Mouse (Mus musculus) yolk sac, embryonic 10.5 days (tissue): Measurements from ENCODE around the gene Gm48552.
A peak's percentile ranks its signal among the peaks of the same experiment; 100 is the strongest.

ENCODE experiments used
- DNase-seq: peaks from one replicate; pipeline ENCODE4 v3.0.0-alpha.2; 2017; ENCODE audit warnings: low spot score

Gene Gm48552

GRCm38 (mm10) chr10:81387716-81388115 lies 1.1 kb upstream of the Gm48552 start:
- no peak for DNase-seq

- no peak for DNase-seq
Observed at GRCm38 (mm10) chr10:81389373-81389772, 568 bp downstream of the Gm48552 start.

GRCm38 (mm10) chr10:81389801-81390677 lies 1.2 kb downstream of the Gm48552 start:
- DNase-seq, result no peak

- DNase-seq, result no peak
Observed at GRCm38 (mm10) chr10:81390678-81390965, 1.8 kb downstream of the Gm48552 start.

DNA sequence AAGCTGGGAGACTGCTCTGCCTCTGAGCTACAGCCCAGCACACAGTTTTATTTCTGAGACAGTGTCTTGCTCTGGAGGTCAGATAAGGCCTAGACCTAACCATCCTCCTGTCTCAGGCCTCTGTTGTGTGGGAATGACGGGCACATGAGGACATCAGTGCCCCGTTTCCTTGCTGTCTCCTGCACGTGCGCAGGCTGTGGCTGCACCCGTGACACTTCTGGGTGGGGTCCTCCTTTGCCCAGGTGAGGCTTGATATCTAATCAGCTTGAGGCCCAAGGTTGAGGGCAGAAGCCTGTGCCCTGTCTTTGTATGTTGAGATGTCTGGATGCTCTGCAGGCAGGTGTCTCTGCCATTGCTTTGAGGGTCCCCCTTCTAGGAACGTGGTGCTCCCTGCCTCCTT lies 3.5 kb downstream of the Gm48552 start:
- no peak for DNase-seq

GRCm38 (mm10) chr10:81392781-81393185 lies 4.0 kb downstream of the Gm48552 start, which contains the start of gene Smim24:
Smim24 (plus strand) TSS chr10:81393051.
- DNase-seq, result no peak

DNA sequence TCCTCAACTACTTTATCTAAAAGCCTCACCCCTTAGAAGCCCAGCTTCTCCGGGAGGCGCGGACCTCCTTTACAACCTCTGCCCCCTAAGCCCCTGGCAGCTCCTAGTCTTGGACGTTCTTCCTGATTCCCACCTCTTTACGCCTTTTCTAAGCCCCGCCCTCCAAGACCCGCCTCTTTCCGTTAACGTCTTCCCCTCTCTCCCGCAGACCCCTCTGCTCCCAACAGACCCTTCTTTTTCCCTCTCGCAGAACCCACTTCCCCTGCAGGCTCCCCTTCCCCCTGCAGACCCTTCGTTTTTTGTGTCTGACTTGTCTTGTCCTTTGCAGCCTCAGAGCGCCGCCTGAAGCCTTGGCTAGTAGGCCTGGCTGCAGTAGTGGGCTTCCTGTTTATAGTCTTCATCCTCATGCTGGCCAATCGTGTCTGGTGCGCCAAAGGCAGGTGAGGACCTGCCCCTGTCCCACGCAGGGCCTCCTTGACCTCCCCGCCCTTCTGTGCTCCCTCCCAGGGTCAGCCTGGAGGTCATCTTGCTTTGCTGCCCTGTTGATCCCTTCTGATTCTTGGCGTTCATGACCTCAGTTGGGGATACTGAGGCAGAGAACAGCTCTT lies 4.8 kb downstream of the Gm48552 start:
- DNase-seq, result peak; percentile 66

DNA sequence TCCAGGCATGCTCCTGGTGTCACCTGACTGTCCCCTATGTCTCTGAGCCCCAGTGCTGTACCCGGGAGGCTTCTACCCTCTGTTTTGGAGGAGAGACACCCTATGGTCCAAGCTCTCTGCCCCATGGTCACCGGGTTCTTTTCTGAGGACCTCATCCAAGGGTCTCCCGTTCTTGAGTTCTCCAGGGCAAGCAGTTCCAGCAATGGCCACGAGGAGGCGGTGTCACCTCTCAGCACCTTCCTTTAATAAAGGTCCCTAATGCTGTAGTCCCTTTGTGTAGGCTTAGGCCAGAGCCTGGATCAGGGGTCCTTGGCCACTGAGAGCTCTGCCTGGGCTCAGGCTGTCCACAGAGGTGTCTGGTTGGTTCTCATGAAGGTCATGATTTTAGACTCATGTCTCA lies 6.3 kb downstream of the Gm48552 start:
- DNase-seq, result no peak

GRCm38 (mm10) chr10:81395865-81396264 lies 7.1 kb downstream of the Gm48552 start:
- DNase-seq, result no peak

DNA sequence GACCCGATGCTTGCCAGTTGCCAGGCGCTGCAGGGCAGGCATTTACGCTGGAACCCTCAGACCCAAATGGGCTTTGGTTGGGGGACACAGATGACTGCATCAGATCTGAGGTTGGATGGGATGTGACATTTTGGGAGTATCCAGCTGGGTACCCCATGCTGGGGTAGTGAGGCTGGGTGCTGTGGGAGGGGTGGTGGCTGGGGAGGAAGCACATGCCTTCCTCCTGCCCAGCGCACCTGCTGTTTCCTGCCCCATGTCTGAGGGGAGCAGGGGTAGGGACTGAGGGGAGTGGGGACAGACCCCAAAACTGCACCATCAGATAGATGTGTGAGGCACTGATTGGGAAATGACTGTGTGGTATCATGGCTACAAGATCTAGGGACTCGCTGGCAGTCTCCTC lies 7.9 kb downstream of the Gm48552 start:
- no peak for DNase-seq

DNA sequence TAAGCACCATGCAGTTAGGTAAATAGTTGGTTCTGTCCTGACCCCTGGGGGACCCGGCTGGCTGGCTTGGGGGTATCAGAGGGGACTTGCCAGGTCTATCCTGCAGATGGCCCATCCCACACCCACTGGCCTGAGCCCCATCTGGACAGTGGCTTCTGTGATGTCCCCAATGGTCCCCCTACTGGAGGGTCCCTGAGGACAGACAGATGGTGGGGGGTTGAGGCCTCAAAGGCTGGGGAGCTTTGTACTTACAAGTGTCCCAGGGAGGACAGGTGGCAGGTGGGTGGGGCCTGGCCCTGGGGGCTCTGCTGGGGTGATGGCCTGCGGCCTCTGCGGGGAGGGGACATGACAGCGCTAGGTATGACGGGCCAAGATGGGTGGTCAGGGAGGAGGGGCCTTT lies 10.5 kb downstream of the Gm48552 start:
- DNase-seq, result no peak

GRCm38 (mm10) chr10:81399798-81400308 lies 11.0 kb downstream of the Gm48552 start:
- DNase-seq, result no peak

DNA sequence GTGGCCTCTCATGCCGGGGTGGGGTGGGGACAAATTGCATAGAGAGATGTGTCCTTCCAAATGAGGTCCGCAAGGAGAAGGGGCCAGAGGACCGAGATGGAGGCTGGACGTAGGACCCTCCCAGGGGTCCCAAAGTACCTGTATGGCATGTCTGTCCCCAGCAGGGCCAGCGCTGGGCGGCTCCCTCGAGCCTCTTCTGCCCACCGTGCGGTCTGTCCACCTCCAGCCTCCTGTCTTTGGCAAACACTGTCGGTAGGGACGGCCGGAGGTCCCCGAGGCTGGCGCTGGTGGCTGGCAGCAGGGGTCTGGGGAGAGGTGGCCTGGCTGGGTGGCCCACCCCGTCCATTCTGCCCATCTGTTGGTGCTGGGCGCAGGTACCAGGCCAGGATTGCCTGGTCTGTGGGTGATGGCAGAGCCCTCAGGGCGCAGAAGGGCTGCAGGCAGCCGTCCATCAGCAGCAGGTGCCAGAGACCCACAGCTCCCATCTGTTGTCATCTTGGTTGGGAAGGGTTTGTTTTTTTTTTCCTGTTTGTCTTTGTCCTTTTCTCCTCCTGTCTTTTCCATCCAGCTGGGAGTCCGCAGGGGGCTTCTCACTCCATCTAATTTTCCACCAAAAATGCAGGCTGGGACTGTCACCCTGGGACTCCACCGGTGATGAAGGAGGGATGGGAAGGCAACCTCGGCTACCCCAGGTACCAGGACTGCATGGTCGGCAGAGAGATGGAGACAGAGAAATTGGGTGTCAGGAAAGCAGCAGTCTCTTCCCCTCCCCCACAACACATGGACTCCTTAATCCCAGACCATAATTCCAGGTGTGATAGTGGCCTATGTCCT lies 11.8 kb downstream of the Gm48552 start:
- DNase-seq, result no peak

DNA sequence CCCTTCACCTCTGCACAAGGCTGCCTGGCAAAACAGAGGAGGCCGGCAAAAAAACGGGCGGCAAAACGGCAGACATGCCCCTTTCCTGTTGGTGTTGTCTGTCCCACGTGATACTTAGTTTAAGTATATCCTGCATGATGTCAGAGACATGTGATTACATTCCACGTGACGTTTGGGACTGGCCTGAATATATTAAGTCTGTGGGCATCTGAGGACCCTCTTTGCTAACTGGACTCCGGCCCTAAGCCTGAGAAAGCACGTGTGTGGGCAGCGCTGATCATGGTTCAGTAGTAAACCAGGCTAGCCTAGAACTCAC lies 12.4 kb downstream of the Gm48552 start:
- no peak for DNase-seq

DNA sequence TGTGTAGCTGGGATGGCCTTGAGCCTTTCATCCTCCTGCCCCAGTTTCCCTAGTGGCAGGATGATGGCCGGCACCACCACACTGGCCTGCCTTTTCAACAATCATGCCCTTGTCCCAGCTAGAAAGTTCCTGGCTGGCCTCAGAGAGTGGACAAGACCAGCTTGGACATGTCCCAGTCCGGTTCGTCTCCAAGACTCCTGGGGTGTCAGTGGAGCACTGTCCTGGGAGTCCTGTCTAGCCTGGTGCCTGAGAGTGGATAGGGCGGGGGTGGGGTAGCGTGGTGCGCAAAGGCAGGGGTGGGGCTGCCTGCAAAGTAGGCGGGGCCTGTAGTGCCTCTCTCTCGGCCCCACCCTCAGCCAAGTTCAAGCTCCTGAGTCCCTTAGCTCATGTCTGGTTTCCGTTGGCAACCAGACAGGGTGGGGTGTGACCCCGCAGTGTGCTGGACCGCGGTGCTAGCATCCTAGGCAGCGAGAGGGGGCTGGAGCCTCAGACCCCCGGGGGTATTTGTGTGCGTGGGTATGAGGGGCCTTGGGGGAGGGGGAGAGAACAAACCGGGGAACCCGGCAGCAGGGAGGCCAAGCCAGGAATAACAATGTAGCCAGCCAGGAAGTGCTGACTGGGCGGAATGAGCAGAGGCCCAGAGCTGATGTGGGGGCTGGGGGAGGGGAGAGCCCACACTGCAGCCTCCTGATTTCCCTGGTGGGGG lies 12.9 kb downstream of the Gm48552 start:
- peak; percentile 75 for DNase-seq

DNA sequence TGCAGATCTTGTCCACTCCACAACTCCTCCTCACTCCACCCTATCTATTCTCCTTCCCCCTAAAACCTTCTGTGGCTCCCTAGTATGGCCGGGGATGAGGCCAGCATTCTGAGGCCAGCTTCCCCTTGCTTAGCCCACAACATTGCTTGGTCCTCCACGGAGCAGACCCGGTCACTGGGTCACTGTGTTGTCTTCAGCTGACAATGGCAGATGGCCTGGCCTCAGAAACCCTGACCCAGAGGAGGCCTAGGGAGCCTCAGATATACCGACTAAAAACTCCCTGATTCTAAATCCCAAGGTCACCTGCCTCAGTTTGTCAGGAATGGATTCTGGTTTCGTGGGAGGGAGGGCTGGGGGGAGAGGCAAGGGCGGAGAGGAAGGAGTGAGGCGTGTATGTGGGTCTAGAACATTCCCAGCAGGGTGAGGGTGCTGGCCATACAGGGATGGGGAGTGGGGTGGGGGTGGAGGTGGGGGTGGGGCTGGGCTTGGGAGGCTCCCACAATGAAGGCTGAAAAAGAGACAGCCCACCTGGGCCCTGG lies 13.5 kb downstream of the Gm48552 start:
- no peak for DNase-seq

GRCm38 (mm10) chr10:81403511-81403910 lies 14.7 kb downstream of the Gm48552 start:
- no peak for DNase-seq

DNA sequence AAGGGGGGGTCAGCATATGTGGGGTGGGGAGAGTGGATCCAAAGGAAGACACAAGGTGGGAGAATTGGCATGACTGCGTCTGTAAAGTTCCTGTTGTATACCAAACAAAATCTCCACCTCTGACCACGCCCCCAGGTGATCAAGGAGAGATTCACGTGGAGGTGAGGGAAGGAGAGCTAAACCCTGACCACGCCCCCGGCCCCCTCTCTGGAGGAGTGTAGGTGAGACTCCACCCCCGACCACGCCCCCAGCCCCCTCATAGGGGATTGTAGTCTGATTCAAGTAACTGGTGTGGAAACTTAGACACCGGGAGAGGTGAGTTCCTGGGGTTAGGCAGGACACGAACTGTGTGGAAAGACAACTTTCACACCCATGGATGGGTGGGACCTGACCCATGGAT lies 15.3 kb downstream of the Gm48552 start:
- no peak for DNase-seq

- no peak for DNase-seq
Observed at GRCm38 (mm10) chr10:81404720-81405119, 15.9 kb downstream of the Gm48552 start.

DNA sequence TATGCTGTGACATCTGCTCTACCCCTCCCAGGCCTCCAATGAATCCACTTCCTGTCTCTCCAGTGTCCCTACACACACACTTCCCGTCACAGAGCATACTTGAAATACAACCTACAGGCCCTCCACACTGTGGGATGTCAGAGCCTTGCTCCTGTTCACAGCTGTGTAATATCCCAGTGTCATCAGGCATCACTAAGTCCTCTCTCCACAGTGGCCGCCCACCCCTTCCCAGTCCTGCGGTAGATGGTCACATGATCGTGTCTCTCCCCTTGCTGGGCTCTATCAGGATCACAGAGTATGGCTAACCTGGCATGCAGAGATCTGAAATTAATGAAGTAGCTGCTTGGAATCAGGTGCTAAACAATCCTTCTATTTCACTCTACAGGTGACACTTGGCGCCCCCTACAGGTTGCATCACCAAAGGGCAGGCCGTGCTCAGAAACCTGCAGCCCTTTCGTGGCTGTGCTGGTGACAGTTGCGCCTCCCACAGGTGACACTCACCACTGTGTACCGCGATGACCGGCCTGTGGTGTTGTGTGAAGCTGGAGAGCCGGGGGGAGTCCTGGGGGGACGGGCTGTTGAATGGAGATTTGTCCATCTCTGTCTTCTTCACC lies 16.9 kb downstream of the Gm48552 start:
- no peak for DNase-seq
